Mouse (Mus musculus): Measurements from ENCODE around the gene Gm5901. TPM values are rescaled to one million over a fixed set of nuclear protein-coding genes. Genes with fewer than 3 reads are reported as not detected.
"Not testable (repeated sequence)": the region's sequence is repeated elsewhere in the genome, so short reads cannot be mapped to it uniquely, and the experiment has no call there.

Gm5901 gene
- polyA plus RNA-seq, 1 experiment from 2014 or later = not detected

- H3K36me3 ChIP-seq = peaks cover 99% of the 10 kb centered on the region
- H3K27ac ChIP-seq (replicated peaks) = no peak overlapping the region
- DNase-seq (ENCODE audit: low spot score) = no peak
- H3K9me3 ChIP-seq (replicated peaks) = no peaks in the 10 kb centered on the region
- WGBS = 94% methylated on average over 3 of the region's 3 CpGs
- H3K4me3 ChIP-seq = no peak overlapping the region
- no peaks in the 10 kb centered on the region for H3K4me1 ChIP-seq
- H3K27me3 ChIP-seq (ENCODE audit: low read depth, poor library complexity, severe bottlenecking) = no peaks in the 10 kb centered on the region
Observed at GRCm38 (mm10) chr7:105380329-105380728, 5.5 kb downstream of the Gm5901 start.

- Histone ChIP-seq H3K9me3 (replicated peaks) (no peaks in the 10 kb centered on the region), H3K36me3 (peaks cover 82% of the 10 kb centered on the region), H3K4me1 (no peaks in the 10 kb centered on the region), H3K27me3 (ENCODE audit: low read depth, poor library complexity, severe bottlenecking) (no peaks in the 10 kb centered on the region), H3K27ac (replicated peaks) (no peak overlapping the region), H3K4me3 (no peak overlapping the region)
- 98% methylated on average over 2 of the region's 2 CpGs for WGBS
- no peak for DNase-seq (ENCODE audit: low spot score)
Observed at GRCm38 (mm10) chr7:105387696-105388095, 12.9 kb downstream of the Gm5901 start.

- H3K4me1 ChIP-seq = no peaks in the 10 kb centered on the region
- no peak for DNase-seq (ENCODE audit: low spot score)
- no peak overlapping the region for H3K27ac ChIP-seq (replicated peaks)
- H3K36me3 ChIP-seq = peaks cover 60% of the 10 kb centered on the region
- no peaks in the 10 kb centered on the region for H3K27me3 ChIP-seq (ENCODE audit: low read depth, poor library complexity, severe bottlenecking)
- H3K4me3 ChIP-seq = no peak overlapping the region
- 89% methylated on average over 2 of the region's 2 CpGs for WGBS
- H3K9me3 ChIP-seq (replicated peaks) = no peaks in the 10 kb centered on the region
Observed at GRCm38 (mm10) chr7:105390236-105390635, 15.4 kb downstream of the Gm5901 start.

GRCm38 (mm10) chr7:105394606-105395005, 19.8 kb downstream of the Gm5901 start:
- Histone ChIP-seq H3K4me3 (no peak overlapping the region), H3K27me3 (ENCODE audit: low read depth, poor library complexity, severe bottlenecking) (no peaks in the 10 kb centered on the region), H3K27ac (replicated peaks) (no peak overlapping the region), H3K9me3 (replicated peaks) (no peaks in the 10 kb centered on the region), H3K36me3 (peaks cover 23% of the 10 kb centered on the region), H3K4me1 (peaks cover 11% of the 10 kb centered on the region)
- no peak for DNase-seq (ENCODE audit: low spot score)
- 88% methylated on average over 1 of the region's 1 CpGs for WGBS

GRCm38 (mm10) chr7:105395131-105395820, 20.4 kb downstream of the Gm5901 start:
- DNase-seq (ENCODE audit: low spot score) = no peak
- H3K36me3 ChIP-seq = peaks cover 16% of the 10 kb centered on the region; the same call in 1 of the 2 replicates
- peaks cover 11% of the 10 kb centered on the region for H3K4me1 ChIP-seq
- H3K27ac ChIP-seq (replicated peaks) = no peak overlapping the region
- no peaks in the 10 kb centered on the region for H3K9me3 ChIP-seq (replicated peaks)
- H3K4me3 ChIP-seq = no peak overlapping the region
- H3K27me3 ChIP-seq (ENCODE audit: low read depth, poor library complexity, severe bottlenecking) = no peaks in the 10 kb centered on the region

GRCm38 (mm10) chr7:105396126-105396525, 21.3 kb downstream of the Gm5901 start:
- H3K4me3 ChIP-seq = no peak overlapping the region
- no peaks in the 10 kb centered on the region for H3K9me3 ChIP-seq (replicated peaks)
- DNase-seq (ENCODE audit: low spot score) = no peak
- H3K4me1 ChIP-seq = peaks cover 18% of the 10 kb centered on the region
- H3K27ac ChIP-seq (replicated peaks) = no peak overlapping the region
- no peaks in the 10 kb centered on the region for H3K27me3 ChIP-seq (ENCODE audit: low read depth, poor library complexity, severe bottlenecking)
- 0 out of 2 replicates have a peak, but pooled peaks cover 11% of the 10 kb centered on the region for H3K36me3 ChIP-seq

- peak overlapping the region; percentile 89 for H3K4me3 ChIP-seq
- H3K27ac ChIP-seq (replicated peaks) = peak overlapping the region; percentile 92
- 0 out of 2 replicates have a peak, but pooled peaks cover 8% of the 10 kb centered on the region for H3K36me3 ChIP-seq
- DNase-seq (ENCODE audit: low spot score) = no peak
- WGBS = 2% methylated on average over 25 of the region's 25 CpGs
- H3K9me3 ChIP-seq (replicated peaks) = no peaks in the 10 kb centered on the region
- no peaks in the 10 kb centered on the region for H3K27me3 ChIP-seq (ENCODE audit: low read depth, poor library complexity, severe bottlenecking)
- H3K4me1 ChIP-seq = peaks cover 18% of the 10 kb centered on the region
Observed at GRCm38 (mm10) chr7:105399058-105399934, 24.5 kb downstream of the Gm5901 start.

GRCm38 (mm10) chr7:105399935-105400624, 25.2 kb downstream of the Gm5901 start, which contains the start of gene Fam160a2:
TSS of gene Fam160a2 (minus strand) at chr7:105400054.
- no peaks in the 10 kb centered on the region for H3K27me3 ChIP-seq (ENCODE audit: low read depth, poor library complexity, severe bottlenecking)
- 0 out of 2 replicates have a peak, but pooled peaks cover 6% of the 10 kb centered on the region for H3K36me3 ChIP-seq
- peak within 1 kb of the TSS; percentile 92 for H3K27ac ChIP-seq (replicated peaks)
- peak within 1 kb of the TSS; percentile 89 for H3K4me3 ChIP-seq
- DNase-seq (ENCODE audit: low spot score) = peak; percentile 99
- H3K9me3 ChIP-seq (replicated peaks) = no peaks in the 10 kb centered on the region
- H3K4me1 ChIP-seq = peaks cover 18% of the 10 kb centered on the region
- under 1% methylated on average over 55 of the region's 55 CpGs for WGBS

- no peak within 1 kb of the TSS for H3K27ac ChIP-seq (replicated peaks)
- WGBS = 77% methylated on average over 5 of the region's 5 CpGs
- H3K9me3 ChIP-seq (replicated peaks) = no peaks in the 10 kb centered on the region
- H3K36me3 ChIP-seq = no peaks in the 10 kb centered on the region
- H3K4me1 ChIP-seq = peaks cover 9% of the 10 kb centered on the region
- DNase-seq (ENCODE audit: low spot score) = no peak
- no peak within 1 kb of the TSS for H3K4me3 ChIP-seq
- peaks cover 3% of the 10 kb centered on the region; the same call in 1 of the 2 replicates for H3K27me3 ChIP-seq (ENCODE audit: low read depth, poor library complexity, severe bottlenecking)
Observed at GRCm38 (mm10) chr7:105404268-105404667, 29.4 kb downstream of the Gm5901 start, which contains the start of gene Cnga4. TSS of gene Cnga4 (plus strand) at chr7:105404568.

- Histone ChIP-seq H3K27me3 (ENCODE audit: low read depth, poor library complexity, severe bottlenecking) (peaks cover 3% of the 10 kb centered on the region; the same call in 1 of the 2 replicates), H3K4me1 (no peaks in the 10 kb centered on the region), H3K4me3 (no peak overlapping the region), H3K27ac (replicated peaks) (no peak overlapping the region), H3K36me3 (no peaks in the 10 kb centered on the region), H3K9me3 (replicated peaks) (no peaks in the 10 kb centered on the region)
- no peak for DNase-seq (ENCODE audit: low spot score)
- 74% methylated on average over 1 of the region's 1 CpGs for WGBS
Observed at GRCm38 (mm10) chr7:105406322-105406721, 31.5 kb downstream of the Gm5901 start.

GRCm38 (mm10) chr7:105411874-105412632, 37.2 kb downstream of the Gm5901 start:
- not testable (repeated sequence) for H3K4me3 ChIP-seq; H3K27me3 ChIP-seq (ENCODE audit: low read depth, poor library complexity, severe bottlenecking); H3K4me1 ChIP-seq; H3K36me3 ChIP-seq; H3K9me3 ChIP-seq (replicated peaks); H3K27ac ChIP-seq (replicated peaks)
- WGBS = 64% methylated on average over 8 of the region's 8 CpGs
- DNase-seq (ENCODE audit: low spot score) = peak; percentile 70

- no peak for DNase-seq (ENCODE audit: low spot score)
- Histone ChIP-seq H3K27ac (replicated peaks) (no peak overlapping the region), H3K9me3 (replicated peaks) (no peaks in the 10 kb centered on the region), H3K4me1 (0 out of 2 replicates have a peak, but pooled peaks cover 2% of the 10 kb centered on the region), H3K27me3 (ENCODE audit: low read depth, poor library complexity, severe bottlenecking) (no peaks in the 10 kb centered on the region; the same call in 1 of the 2 replicates), H3K36me3 (no peaks in the 10 kb centered on the region), H3K4me3 (no peak overlapping the region)
- 68% methylated on average over 6 of the region's 6 CpGs for WGBS
Observed at GRCm38 (mm10) chr7:105414385-105414784, 39.5 kb downstream of the Gm5901 start.

Data from midbrain, embryonic 10.5 days (tissue).